Mouse (Mus musculus) forebrain, embryonic 10.5 days (tissue): ENCODE measurements around the gene Ywhab. TPM values are rescaled to one million over a fixed set of nuclear protein-coding genes. Genes with fewer than 3 reads are reported as not detected.

ENCODE experiments used
- DNase-seq: peaks from one replicate; pipeline ENCODE4 v3.0.0-alpha.2; 2017; ENCODE audit warnings: low spot score; ENCODE audit errors: extremely low spot score
- H3K27ac ChIP-seq: fragments of 300-500 bp; sonication (generic); 2 replicates; pipeline ENCODE4 v1.5.1; 2016; ENCODE audit warnings: mild to moderate bottlenecking
- H3K27me3 ChIP-seq: fragments of 300-500 bp; sonication (generic); 2 replicates; pipeline ENCODE4 v1.6.1; 2016; ENCODE audit warnings: mild to moderate bottlenecking; ENCODE audit not compliant: poor library complexity, severe bottlenecking
- H3K36me3 ChIP-seq: fragments of 300-500 bp; sonication (generic); replicated peaks from 2 replicates; pipeline ENCODE4 v1.6.1; 2016; ENCODE audit warnings: mild to moderate bottlenecking, moderate library complexity
- H3K4me1 ChIP-seq: fragments of 300-500 bp; sonication (generic); 2 replicates; pipeline ENCODE4 v1.6.1; 2016
- H3K4me3 ChIP-seq: fragments of 300-500 bp; sonication (generic); 2 replicates; pipeline ENCODE4 v1.5.1; 2016; ENCODE audit warnings: mild to moderate bottlenecking, moderate library complexity
- H3K9me3 ChIP-seq: fragments of 300-500 bp; sonication (generic); 2 replicates; pipeline ENCODE4 v1.6.1; 2016; ENCODE audit warnings: mild to moderate bottlenecking, moderate library complexity
- WGBS: fragments of 180-500 bp; shearing (Covaris S2); methylation state at CpG from one replicate; pipeline ENCODE4 v1.1.7; 2016; 5-methylcytosine and 5-hydroxymethylcytosine counted together
- polyA plus RNA-seq: library from polyadenylated mRNA; unstranded; fragments of >200 nt; fragmentation: Nextera tagmentation; extraction: Ambion mirVana; gene quantifications from 2 replicates; pipeline ENCODE4 v1.2.1, GENCODE M21; 2016

The Ywhab gene
- polyA plus RNA-seq, 1 experiment from 2014 or later, result 308 TPM

DNA sequence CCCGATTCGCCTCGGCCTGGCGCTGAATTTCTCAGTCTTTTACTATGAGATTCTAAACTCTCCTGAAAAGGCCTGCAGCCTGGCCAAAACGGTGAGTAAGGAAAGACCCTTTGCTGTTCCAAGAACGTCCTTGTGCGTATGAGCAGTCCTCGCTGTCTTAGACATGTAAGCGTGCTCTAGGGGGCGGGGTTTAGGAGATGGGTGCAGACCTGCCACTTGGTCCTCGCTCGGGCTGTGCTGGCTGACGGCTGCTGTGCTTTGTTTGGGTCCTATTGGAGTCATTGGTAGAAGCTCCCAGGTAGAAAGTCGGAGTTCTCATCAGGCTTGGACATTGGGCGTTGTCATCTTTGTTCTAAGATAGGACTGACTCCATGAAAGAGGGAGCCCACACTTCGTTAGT, 20.5 kb downstream of the Ywhab start:
- Histone ChIP-seq H3K27me3 (no peaks in the 10 kb centered on the region), H3K27ac (no peak overlapping the region), H3K4me1 (no peaks in the 10 kb centered on the region), H3K9me3 (no peaks in the 10 kb centered on the region), H3K36me3 (peaks cover 96% of the 10 kb centered on the region), H3K4me3 (no peak overlapping the region)
- WGBS, result 93% methylated on average over 16 of the region's 16 CpGs
- no peak for DNase-seq

DNA sequence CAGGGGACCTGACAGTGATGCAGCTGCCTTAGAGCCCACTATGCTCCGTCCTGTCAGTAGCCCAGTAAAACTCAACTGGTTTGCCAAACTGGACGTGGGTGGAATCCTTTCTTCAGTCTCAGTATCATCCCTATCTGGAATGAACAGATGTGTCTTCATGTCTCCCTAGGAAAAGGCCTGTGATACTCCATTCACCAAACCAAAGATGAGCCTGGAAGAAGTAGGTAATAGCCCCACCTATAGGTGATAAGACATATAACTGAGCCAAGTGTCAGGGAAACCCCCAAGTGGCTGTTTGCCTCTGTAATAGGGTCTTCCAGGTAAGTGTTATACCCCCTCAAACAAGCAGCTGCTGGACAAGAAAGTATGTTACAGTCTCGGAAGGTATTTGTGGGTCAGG, 24.1 kb downstream of the Ywhab start:
- H3K9me3 ChIP-seq, result no peaks in the 10 kb centered on the region
- peaks cover 10% of the 10 kb centered on the region for H3K4me1 ChIP-seq
- H3K27me3 ChIP-seq, result no peaks in the 10 kb centered on the region
- WGBS, result 92% methylated on average over 3 of the region's 3 CpGs
- peaks cover 66% of the 10 kb centered on the region for H3K36me3 ChIP-seq
- no peak for DNase-seq
- no peak overlapping the region for H3K4me3 ChIP-seq
- no peak overlapping the region for H3K27ac ChIP-seq

DNA sequence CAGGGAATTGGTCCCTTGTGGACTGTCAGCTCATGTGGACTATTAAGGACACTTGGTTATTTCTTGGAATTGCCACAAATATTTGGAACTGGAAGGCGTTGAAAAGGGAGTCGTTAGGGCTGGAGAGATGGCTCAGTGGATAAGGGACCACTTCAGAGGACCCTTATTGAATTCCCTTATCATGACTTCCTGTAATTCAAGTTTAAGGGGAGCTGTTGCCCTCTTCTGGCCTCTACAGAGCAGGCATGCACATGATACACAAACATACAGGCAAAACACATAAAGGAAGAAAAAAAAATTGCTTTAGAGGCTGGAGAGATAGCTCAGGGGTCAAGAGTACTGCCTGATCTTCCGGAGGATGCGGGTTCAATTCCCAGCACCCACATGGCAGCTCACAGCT, 25.2 kb downstream of the Ywhab start:
- Histone ChIP-seq H3K36me3 (peaks cover 56% of the 10 kb centered on the region), H3K4me1 (peaks cover 10% of the 10 kb centered on the region), H3K27me3 (no peaks in the 10 kb centered on the region), H3K4me3 (no peak overlapping the region), H3K27ac (no peak overlapping the region), H3K9me3 (no peaks in the 10 kb centered on the region)
- 92% methylated on average over 4 of the region's 4 CpGs for WGBS
- DNase-seq, result no peak

DNA sequence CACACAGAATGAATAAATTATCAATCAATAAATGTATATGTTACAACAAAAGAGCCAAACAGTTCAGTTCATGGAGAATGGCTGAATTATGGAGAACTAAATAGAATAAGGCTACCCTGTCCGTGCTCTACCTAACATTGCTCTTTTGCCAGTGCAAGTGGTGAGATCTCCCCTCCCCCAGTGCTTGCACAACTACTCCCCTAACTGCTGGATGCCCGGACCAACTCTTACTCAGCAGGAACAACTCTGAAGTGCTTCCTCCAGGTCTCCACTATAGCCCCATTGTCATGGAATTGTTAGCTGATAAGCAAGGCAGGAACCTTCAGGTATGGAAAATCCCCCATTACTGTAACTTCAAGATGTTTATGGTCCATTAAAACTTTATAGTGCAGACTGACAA, 27.3 kb downstream of the Ywhab start:
- no peak overlapping the region for H3K27ac ChIP-seq

DNA sequence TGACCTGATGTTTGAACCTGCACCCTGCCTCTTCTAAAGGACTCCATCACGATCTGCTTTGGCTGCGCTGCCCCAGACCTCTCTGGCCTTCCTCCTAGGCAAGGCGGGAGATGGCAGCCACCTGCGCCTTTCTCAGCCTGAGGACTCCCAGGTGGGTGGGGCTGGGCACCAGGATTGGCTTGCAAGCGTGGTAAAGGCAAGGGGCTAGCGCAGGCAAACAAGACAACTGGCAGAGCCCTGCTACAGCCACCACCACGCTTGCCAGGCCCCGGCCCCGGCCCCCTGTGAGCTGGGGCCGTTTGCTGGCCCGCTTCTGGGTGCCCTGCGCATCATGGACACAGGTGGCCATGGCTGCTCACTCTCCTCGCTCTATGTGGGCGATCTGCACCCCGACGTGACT, 30.4 kb downstream of the Ywhab start, which contains the start of gene Pabpc1l:
Gene Pabpc1l, plus strand, starts transcription at position 301 of the 400 bp plus-strand sequence.
- no peaks in the 10 kb centered on the region for H3K27me3 ChIP-seq
- H3K4me1 ChIP-seq, result peaks cover 10% of the 10 kb centered on the region
- no peak for DNase-seq
- peaks cover 4% of the 10 kb centered on the region for H3K36me3 ChIP-seq
- WGBS, result 88% methylated on average over 16 of the region's 16 CpGs
- no peak within 1 kb of the TSS for H3K4me3 ChIP-seq
- H3K9me3 ChIP-seq, result no peaks in the 10 kb centered on the region
- no peak within 1 kb of the TSS for H3K27ac ChIP-seq

More for the DNA sequence above, 27.3 kb downstream of the Ywhab start:
- H3K36me3 ChIP-seq, result peaks cover 34% of the 10 kb centered on the region
- no peak for DNase-seq
- H3K27me3 ChIP-seq, result no peaks in the 10 kb centered on the region
- 63% methylated on average over 2 of the region's 2 CpGs for WGBS
- no peak overlapping the region for H3K4me3 ChIP-seq
- peaks cover 10% of the 10 kb centered on the region for H3K4me1 ChIP-seq
- no peaks in the 10 kb centered on the region for H3K9me3 ChIP-seq

DNA sequence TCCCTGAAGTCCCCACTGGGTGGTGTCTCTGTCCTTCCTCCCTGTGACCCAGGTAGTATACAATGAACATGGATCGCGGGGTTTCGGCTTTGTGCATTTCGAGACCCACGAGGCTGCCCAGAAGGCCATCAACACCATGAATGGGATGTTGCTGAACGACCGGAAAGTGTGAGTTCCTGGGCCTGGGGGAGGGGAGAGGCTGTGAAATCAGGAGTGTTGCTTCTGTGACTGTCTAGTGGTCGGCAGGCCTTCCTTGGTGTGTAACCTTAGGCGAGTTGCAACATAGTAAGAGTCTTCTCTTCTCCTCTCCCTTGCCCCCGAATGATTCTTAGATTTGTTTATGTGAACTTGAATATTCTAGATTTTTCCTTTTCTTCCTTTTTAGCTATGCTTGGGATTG, 36.4 kb downstream of the Ywhab start:
- DNase-seq, result no peak
- 77% methylated on average over 10 of the region's 10 CpGs for WGBS
- no peaks in the 10 kb centered on the region for H3K9me3 ChIP-seq
- H3K27me3 ChIP-seq, result no peaks in the 10 kb centered on the region
- no peak overlapping the region for H3K27ac ChIP-seq
- H3K4me1 ChIP-seq, result no peaks in the 10 kb centered on the region
- no peak overlapping the region for H3K4me3 ChIP-seq
- no peaks in the 10 kb centered on the region for H3K36me3 ChIP-seq

DNA sequence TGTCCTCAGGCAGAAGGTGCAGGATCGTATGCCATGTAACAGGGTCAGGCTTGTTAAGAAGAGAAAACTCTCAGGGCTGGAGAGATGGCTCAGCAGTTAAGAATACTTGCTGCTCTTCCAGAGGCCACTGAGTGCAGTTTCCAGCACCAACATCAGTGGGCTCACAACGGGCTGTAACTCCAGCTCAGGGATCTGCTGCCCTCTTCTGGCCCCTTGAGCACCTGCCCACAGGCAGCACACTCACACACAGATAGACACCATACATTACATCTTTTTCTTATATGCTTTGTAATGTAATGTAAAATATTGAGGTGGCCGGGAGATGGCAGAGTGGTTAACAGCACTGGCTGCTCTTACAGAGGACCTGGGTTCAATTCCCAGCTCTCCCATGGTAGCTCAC, 38.2 kb downstream of the Ywhab start:
- no peaks in the 10 kb centered on the region for H3K36me3 ChIP-seq
- H3K27ac ChIP-seq, result no peak overlapping the region
- H3K27me3 ChIP-seq, result no peaks in the 10 kb centered on the region
- no peaks in the 10 kb centered on the region for H3K9me3 ChIP-seq
- H3K4me1 ChIP-seq, result peaks cover 4% of the 10 kb centered on the region; the same call in 1 of the 2 replicates
- no peak for DNase-seq
- H3K4me3 ChIP-seq, result no peak overlapping the region
- WGBS, result 91% methylated on average over 3 of the region's 3 CpGs

DNA sequence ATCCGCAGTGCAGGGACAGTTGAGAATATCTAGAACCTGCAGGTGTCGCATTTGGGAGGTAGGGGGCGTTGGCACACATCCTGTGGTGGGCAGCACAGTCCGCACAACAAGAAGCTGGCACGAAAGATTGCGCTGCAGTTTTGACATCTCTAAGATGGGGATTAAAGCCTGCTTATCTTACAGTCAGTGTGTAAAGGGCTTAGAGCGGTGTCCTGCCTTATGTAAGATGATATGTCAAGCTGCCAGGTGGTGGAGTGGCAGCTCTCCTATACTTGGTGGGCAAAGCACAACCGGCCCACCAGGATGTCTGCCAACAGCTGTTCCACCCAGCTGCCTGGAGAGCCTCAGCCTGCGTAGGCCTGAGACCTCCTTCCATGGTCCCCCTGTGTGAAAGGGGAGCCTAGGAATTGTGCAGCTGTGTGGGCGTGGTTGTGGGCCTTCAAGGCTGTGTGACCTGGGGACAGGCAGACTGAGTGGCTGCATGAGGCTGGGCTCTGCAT, 41.8 kb downstream of the Ywhab start:
- no peaks in the 10 kb centered on the region for H3K27me3 ChIP-seq
- no peak overlapping the region for H3K4me3 ChIP-seq
- H3K27ac ChIP-seq, result no peak overlapping the region
- DNase-seq, result no peak
- H3K4me1 ChIP-seq, result peaks cover 4% of the 10 kb centered on the region; the same call in 1 of the 2 replicates
- WGBS, result 66% methylated on average over 10 of the region's 10 CpGs
- H3K9me3 ChIP-seq, result no peaks in the 10 kb centered on the region
- H3K36me3 ChIP-seq, result no peaks in the 10 kb centered on the region

DNA sequence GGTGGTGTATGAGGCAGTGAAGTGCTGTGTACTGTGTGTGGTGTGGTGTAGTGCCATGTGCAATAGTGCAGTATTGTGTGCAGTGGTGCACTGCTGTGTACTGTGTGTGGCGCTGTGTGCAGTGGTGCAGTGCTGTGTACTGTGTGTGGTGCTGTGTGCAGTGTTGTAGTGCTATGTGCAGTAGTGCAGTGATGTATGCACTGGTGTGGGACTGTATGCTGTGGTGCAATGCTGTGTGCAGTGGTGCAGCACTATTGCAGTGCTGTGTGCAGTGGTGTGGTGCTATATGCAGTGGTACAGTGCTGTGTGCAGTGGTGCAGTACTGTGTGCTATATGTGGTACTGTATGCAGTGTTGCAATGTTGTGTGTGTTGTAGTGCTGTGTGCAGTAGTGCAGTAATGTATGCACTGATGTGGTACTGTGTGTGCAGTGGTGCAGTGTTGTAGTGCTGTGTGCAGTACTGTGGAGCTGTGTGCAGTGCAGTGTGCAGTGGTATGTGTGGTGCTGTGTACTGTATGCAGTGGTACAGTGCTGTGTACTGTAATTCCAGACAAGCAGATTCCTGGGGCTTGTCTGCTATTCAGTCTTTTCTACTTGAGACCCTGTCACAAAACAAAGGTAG, 43.8 kb downstream of the Ywhab start:
- Histone ChIP-seq H3K4me3 (no peak overlapping the region), H3K4me1 (peaks cover 4% of the 10 kb centered on the region; the same call in 1 of the 2 replicates), H3K27me3 (no peaks in the 10 kb centered on the region), H3K36me3 (no peaks in the 10 kb centered on the region), H3K9me3 (no peaks in the 10 kb centered on the region), H3K27ac (no peak overlapping the region)
- 81% methylated on average over 1 of the region's 1 CpGs for WGBS
- no peak for DNase-seq

DNA sequence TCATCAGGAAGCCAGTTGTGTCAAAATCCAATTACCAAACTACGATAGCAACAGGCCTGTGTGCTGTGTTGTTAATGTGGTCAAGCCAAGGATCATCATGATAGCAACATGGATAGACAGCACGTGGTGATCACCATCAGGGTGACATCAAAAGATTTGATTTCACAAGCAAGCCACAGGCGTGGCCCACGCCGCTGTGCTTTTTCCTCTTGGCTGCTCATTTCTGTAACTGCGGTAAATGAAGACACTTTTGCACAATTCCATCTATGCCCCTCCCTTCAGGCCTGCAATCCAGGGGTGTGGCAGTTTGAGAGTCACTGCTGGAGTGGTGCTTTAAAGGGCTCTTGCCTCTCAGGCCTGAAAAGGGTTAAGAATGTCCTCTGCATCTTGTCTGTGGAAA, 46.2 kb downstream of the Ywhab start:
- 89% methylated on average over 6 of the region's 6 CpGs for WGBS
- DNase-seq, result no peak
- Histone ChIP-seq H3K4me3 (no peak overlapping the region), H3K9me3 (no peaks in the 10 kb centered on the region), H3K27ac (no peak overlapping the region), H3K36me3 (no peaks in the 10 kb centered on the region), H3K27me3 (no peaks in the 10 kb centered on the region), H3K4me1 (peaks cover 4% of the 10 kb centered on the region; the same call in 1 of the 2 replicates)

DNA sequence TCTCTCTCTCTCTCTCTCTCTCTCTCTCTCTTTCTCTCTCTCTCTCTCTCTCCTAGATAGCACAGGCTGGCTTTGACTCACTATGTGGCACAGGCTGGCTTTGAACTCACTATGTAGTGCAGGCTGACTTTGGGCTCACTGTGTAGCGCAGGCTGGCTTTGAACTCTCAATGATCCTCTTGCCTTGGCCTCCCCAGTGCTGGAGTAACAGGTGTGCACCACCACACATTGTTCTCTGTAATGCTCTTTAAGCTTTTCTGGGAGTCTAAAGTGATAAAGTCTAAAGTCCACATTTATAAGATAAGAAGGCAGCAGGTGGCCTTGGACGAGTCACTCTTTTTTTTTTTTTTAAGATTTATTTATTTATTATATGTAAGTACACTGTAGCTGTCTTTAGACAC, 46.8 kb downstream of the Ywhab start:
- WGBS, result 84% methylated on average over 2 of the region's 2 CpGs
- H3K4me3 ChIP-seq, result no peak overlapping the region
- H3K36me3 ChIP-seq, result no peaks in the 10 kb centered on the region
- H3K27me3 ChIP-seq, result no peaks in the 10 kb centered on the region
- DNase-seq, result no peak
- H3K4me1 ChIP-seq, result peaks cover 4% of the 10 kb centered on the region; the same call in 1 of the 2 replicates
- H3K27ac ChIP-seq, result no peak overlapping the region
- no peaks in the 10 kb centered on the region for H3K9me3 ChIP-seq

DNA sequence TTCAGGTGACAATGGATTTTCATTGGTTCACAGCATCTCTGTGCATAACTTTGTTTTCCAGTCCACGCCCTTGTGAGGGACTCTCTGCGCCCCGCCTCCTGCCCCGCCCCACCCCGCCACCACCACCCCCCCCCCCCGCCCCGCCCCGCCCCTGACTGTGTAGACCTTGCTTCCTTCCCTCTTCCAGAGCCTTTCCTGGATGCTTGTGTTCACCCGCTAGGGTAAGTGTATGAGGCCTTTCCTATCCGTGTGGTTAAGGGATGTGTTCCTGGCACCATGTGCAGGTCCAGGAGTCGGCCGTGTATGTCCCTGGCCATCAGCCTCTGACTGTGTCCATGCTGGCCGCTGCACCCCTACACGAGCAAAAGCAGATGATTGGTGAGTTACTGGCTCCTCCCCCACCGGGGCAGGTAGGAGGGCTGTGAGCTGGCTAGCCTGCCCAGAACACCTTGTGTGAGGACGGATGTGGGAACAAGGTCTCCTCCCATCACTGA, 52.5 kb downstream of the Ywhab start:
- WGBS, result 5% methylated on average over 16 of the region's 16 CpGs
- Histone ChIP-seq H3K27me3 (no peaks in the 10 kb centered on the region), H3K4me3 (peak overlapping the region; percentile 45), H3K9me3 (no peaks in the 10 kb centered on the region), H3K27ac (peak overlapping the region; percentile 68; the same call in 1 of the 2 replicates), H3K36me3 (peaks cover 14% of the 10 kb centered on the region), H3K4me1 (peaks cover 10% of the 10 kb centered on the region)
- peak; percentile 37 for DNase-seq

DNA sequence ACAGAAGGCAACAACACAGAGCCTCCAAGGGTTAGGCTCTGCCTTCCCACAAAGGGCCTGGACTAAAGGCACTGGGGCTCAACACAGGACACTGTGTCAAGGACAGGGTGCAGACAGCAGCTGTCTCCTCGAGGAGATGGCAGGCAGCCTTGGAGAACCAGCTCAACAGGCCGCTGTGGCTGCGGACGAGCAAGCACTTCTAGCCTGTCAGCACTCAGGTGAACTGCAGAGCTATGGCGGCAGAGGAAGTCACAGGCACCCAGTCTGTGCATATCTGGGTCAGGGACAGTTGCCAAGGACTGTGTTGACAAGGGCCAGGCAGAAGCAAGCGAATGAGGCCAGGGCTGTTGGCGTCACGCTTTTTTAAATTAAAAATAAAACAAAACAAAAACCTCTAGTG, 59.0 kb downstream of the Ywhab start:
- Histone ChIP-seq H3K9me3 (no peaks in the 10 kb centered on the region), H3K4me1 (0 out of 2 replicates have a peak, but pooled peaks cover under 1% of the 10 kb centered on the region), H3K27me3 (no peaks in the 10 kb centered on the region), H3K27ac (no peak overlapping the region), H3K4me3 (no peak overlapping the region), H3K36me3 (peaks cover 77% of the 10 kb centered on the region)
- DNase-seq, result no peak
- 93% methylated on average over 8 of the region's 8 CpGs for WGBS
